Mouse (Mus musculus): Measurements from ENCODE around the gene Glyctk. TPM values are rescaled to one million over a fixed set of nuclear protein-coding genes. Genes with fewer than 3 reads are reported as not detected.

The Glyctk gene
- polyA plus RNA-seq (2015; fragmentation: Nextera tagmentation; extraction: Ambion mirVana), result 8.6 and 10.8 TPM in 2 replicates

DNA sequence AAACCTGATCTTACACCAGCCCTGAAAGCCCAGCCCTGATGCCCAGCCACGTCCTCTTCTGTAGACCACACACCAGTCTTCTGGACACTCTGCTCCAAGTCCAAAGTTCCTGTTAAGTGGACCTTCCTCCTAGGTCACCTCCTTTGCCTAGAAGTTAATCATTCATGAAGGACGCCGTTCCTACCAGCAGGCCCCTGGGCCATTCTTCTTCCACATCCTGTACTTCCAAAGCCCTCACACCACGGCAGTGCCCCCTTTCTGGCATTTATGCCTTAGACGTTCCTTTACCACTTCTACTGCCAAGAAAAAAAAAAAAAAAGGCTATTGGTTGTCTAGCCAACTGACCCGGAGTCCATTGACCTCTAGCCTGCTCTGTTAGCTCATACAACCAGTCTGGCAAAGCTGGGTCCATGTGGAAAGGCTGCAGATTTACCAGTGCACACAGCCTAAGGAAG, at the start of gene Glyctk:
Gene Glyctk, minus strand, starts transcription at position 102 of the 455 bp plus-strand sequence.
- H3K36me3 ChIP-seq (ENCODE audit: control insufficient read depth, insufficient read depth, low read length), result no peaks in the 10 kb centered on the region
- peak within 1 kb of the TSS; percentile 40 for H3K27ac ChIP-seq (ENCODE audit: low read length)
- peak; percentile 57 for ATAC-seq
- WGBS, result 65% methylated on average over 6 of the region's 6 CpGs
- H3K27me3 ChIP-seq (replicated peaks; ENCODE audit: control insufficient read depth, insufficient read depth, low read length), result no peaks in the 10 kb centered on the region
- H3K4me3 ChIP-seq (ENCODE audit: low read length), result no peak within 1 kb of the TSS
- H3K9ac ChIP-seq (ENCODE audit: low read depth, low read length), result no peak within 1 kb of the TSS
- H3K4me2 ChIP-seq (ENCODE audit: low read depth, low read length), result no peak within 1 kb of the TSS
- 0 out of 2 replicates have a peak, but pooled peaks cover 3% of the 10 kb centered on the region for H3K4me1 ChIP-seq (ENCODE audit: control insufficient read depth, insufficient read depth, low read length)
- no peaks in the 10 kb centered on the region for H3K9me3 ChIP-seq (ENCODE audit: control insufficient read depth, low read length)

DNA sequence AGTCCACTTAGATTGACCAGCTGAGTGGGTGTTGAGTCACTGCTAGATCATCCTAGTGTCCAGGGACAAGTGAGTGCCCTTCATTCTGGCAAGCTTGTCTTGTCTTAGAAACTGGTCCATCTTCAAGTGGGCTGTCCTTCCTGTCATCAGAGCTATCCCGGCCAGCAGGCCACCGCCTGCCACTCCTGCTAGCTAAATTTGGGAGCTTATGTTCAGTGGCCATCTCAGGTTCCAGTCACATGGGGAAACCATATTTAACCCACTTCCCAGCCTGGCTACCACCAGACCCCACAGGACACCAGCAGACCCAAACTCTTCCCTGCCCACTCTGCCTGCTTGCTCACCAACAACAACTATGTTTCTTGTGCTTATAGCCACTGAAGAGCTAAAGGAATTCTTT, 48.6 kb upstream of the Glyctk start:
- H3K36me3 ChIP-seq (ENCODE audit: control insufficient read depth, insufficient read depth, low read length), result peaks cover 3% of the 10 kb centered on the region; the same call in 1 of the 2 replicates
- no peak overlapping the region for H3K4me3 ChIP-seq (ENCODE audit: low read length)
- H3K9me3 ChIP-seq (ENCODE audit: control insufficient read depth, low read length), result no peaks in the 10 kb centered on the region
- H3K27ac ChIP-seq (ENCODE audit: low read length), result no peak overlapping the region
- H3K27me3 ChIP-seq (replicated peaks; ENCODE audit: control insufficient read depth, insufficient read depth, low read length), result no peaks in the 10 kb centered on the region
- no peak overlapping the region for H3K4me2 ChIP-seq (ENCODE audit: low read depth, low read length)
- no peak for ATAC-seq
- peaks cover 23% of the 10 kb centered on the region for H3K4me1 ChIP-seq (ENCODE audit: control insufficient read depth, insufficient read depth, low read length)
- H3K9ac ChIP-seq (ENCODE audit: low read depth, low read length), result no peak overlapping the region
- WGBS, result 83% methylated on average over 2 of the region's 2 CpGs

DNA sequence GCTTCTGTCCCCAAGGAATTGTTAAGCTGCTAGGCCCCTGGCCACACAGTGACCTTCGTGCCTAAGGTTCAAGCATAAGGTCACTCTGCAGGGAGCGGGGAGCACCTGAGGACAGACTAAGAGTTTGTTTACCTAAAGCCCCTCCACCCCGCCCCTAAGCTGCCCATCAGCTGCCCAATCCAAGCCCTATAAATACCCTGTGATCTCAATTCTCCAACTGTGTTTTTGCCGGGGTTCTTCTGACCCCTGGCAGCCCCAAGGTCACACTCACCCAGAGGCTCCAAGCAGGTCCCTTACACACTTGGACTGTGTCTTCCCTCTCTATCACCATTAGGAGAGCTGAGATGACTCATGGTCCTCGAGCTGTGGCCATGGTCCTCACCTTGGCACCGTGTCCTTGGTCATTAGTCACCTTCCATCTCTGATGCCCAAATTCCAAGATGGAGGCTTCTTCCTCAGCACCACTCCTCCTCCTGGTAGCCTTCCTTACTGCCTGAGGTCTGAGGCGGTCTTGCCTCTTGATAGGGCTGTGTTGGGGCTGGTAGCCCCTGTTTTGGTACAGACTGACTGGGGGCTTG, 47.9 kb upstream of the Glyctk start:
- Histone ChIP-seq H3K9me3 (ENCODE audit: control insufficient read depth, low read length) (no peaks in the 10 kb centered on the region), H3K27ac (ENCODE audit: low read length) (no peak overlapping the region), H3K36me3 (ENCODE audit: control insufficient read depth, insufficient read depth, low read length) (peaks cover 3% of the 10 kb centered on the region; the same call in 1 of the 2 replicates), H3K4me2 (ENCODE audit: low read depth, low read length) (no peak overlapping the region), H3K4me1 (ENCODE audit: control insufficient read depth, insufficient read depth, low read length) (peaks cover 20% of the 10 kb centered on the region), H3K4me3 (ENCODE audit: low read length) (no peak overlapping the region), H3K27me3 (replicated peaks; ENCODE audit: control insufficient read depth, insufficient read depth, low read length) (no peaks in the 10 kb centered on the region), H3K9ac (ENCODE audit: low read depth, low read length) (no peak overlapping the region)
- WGBS, result 78% methylated on average over 7 of the region's 7 CpGs
- ATAC-seq, result no peak

DNA sequence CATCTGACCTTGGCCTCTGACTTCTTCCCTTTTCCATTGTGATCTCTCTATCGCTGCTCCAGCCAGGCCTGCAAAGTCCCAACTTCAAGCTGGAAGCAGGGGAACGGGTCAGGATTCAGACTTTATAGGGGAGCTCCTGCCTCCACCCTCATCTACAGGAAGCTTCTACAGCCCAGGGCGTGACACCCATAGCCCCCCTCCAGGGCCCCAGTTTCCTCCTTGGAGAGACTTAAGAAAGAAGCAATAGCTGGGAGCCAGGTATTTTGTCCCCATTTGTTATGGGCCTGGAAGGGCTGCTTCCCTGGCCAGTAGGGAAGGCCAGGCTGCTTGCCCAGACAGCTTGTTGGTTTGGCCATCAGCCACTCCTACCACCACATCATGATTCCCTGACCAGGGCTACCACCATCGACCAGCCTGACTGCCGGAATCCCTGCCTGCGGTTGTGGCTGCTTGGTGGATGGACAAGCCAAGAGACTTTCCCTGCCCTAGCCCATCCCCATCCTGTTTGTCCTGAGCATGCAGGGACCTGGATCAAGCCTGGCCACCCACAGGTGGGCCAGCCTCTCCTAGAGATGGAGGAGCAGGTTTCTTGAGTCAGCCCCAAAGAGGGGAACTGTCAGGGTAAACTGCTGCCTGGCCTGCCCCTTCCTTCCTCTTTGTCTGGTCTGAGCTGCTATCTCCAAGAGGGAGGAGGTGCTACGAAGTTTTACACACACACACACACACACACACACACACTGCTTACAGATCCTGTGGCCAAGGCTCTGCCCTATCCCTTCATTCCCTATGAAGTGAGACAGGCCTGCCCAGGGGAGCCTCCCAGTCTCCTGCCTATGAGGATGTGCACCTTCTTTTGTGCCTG, 46.3 kb upstream of the Glyctk start:
- Histone ChIP-seq H3K4me2 (ENCODE audit: low read depth, low read length) (peak overlapping the region; percentile 77), H3K27ac (ENCODE audit: low read length) (peak overlapping the region; percentile 28), H3K9ac (ENCODE audit: low read depth, low read length) (peak overlapping the region; percentile 77), H3K4me3 (ENCODE audit: low read length) (peak overlapping the region; percentile 64), H3K36me3 (ENCODE audit: control insufficient read depth, insufficient read depth, low read length) (peaks cover 3% of the 10 kb centered on the region; the same call in 1 of the 2 replicates), H3K4me1 (ENCODE audit: control insufficient read depth, insufficient read depth, low read length) (peaks cover 24% of the 10 kb centered on the region), H3K9me3 (ENCODE audit: control insufficient read depth, low read length) (no peaks in the 10 kb centered on the region), H3K27me3 (replicated peaks; ENCODE audit: control insufficient read depth, insufficient read depth, low read length) (no peaks in the 10 kb centered on the region)
- 69% methylated on average over 7 of the region's 7 CpGs for WGBS
- no peak for ATAC-seq

DNA sequence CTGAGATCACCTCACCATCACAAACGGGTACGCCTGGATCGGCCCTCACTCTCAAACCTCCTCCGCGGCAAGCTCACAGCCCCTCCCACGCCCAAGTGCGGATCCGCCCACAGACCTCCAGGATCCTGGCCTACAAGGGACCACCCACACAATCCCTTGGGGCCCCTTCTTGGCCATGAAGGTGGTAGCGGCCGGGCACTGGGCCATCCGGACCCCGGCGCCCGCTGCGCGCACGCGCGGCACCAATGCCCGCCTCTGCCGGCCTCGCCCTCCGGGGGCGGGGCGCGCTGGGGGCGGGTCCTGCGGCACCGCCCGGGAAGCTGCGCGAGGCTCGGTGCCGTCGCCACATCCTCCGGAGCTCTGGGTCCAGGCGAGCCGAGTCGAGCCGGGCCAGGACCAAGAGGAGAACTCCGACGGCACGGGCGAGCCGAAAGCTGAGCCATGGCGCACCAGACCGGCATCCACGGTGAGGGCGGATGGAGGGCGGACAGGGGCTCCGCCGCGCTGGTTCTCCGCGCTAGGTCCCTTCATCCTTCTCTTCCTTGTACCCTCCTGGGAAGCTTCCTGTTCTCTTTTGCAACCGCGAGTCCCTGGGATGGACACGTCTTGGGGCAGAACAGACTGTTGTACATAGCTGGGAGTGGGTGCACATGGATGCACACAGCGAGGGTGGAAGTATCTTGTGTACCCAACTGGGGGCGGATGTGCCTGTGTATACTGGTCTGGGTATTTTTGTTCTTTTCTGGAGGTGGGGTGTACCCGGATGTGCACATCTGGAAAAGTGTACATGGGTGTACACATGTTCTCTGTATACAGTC, 45.1 kb upstream of the Glyctk start, which contains the start of gene Twf2:
Gene Twf2, plus strand, starts transcription at position 290 of the 818 bp plus-strand sequence.
- H3K36me3 ChIP-seq (ENCODE audit: control insufficient read depth, insufficient read depth, low read length), result peaks cover 2% of the 10 kb centered on the region; the same call in 1 of the 2 replicates
- no peaks in the 10 kb centered on the region for H3K27me3 ChIP-seq (replicated peaks; ENCODE audit: control insufficient read depth, insufficient read depth, low read length)
- 1% methylated on average over 53 of the region's 61 CpGs for WGBS
- peaks cover 30% of the 10 kb centered on the region for H3K4me1 ChIP-seq (ENCODE audit: control insufficient read depth, insufficient read depth, low read length)
- peak within 1 kb of the TSS; percentile 64 for H3K4me3 ChIP-seq (ENCODE audit: low read length)
- H3K9me3 ChIP-seq (ENCODE audit: control insufficient read depth, low read length), result no peaks in the 10 kb centered on the region
- peak within 1 kb of the TSS; percentile 77 for H3K9ac ChIP-seq (ENCODE audit: low read depth, low read length)
- peak within 1 kb of the TSS; percentile 77 for H3K4me2 ChIP-seq (ENCODE audit: low read depth, low read length)
- H3K27ac ChIP-seq (ENCODE audit: low read length), result peak within 1 kb of the TSS; percentile 74
- ATAC-seq, result peak; percentile 92

DNA sequence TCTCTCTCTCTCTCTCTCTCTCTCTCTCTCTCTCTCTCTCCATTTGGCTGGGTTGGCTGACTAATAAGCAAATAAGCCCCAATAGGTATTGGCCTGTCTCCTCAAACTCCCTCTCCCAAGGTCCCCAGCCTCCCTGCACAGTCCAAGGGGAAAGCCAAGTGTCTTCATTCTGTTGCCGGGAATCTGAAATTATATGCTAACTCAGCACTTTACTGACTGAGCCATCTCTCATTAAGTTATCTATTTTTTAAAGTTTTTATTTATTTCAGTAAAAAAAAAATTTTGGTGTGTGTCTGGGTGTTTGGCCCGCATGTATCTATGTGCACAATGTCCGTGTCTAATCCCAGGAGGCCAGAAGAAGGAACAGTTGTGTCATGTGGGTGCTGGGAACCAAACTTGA, 44.0 kb upstream of the Glyctk start:
- Histone ChIP-seq H3K27ac (ENCODE audit: low read length) (no peak overlapping the region), H3K9me3 (ENCODE audit: control insufficient read depth, low read length) (no peaks in the 10 kb centered on the region), H3K4me2 (ENCODE audit: low read depth, low read length) (peak overlapping the region; percentile 77; the same call in 1 of the 2 replicates), H3K36me3 (ENCODE audit: control insufficient read depth, insufficient read depth, low read length) (no peaks in the 10 kb centered on the region), H3K4me1 (ENCODE audit: control insufficient read depth, insufficient read depth, low read length) (peaks cover 34% of the 10 kb centered on the region), H3K4me3 (ENCODE audit: low read length) (peak overlapping the region; percentile 64; the same call in 1 of the 2 replicates), H3K27me3 (replicated peaks; ENCODE audit: control insufficient read depth, insufficient read depth, low read length) (no peaks in the 10 kb centered on the region), H3K9ac (ENCODE audit: low read depth, low read length) (no peak overlapping the region)
- no peak for ATAC-seq
- WGBS, result 82% methylated on average over 3 of the region's 3 CpGs

DNA sequence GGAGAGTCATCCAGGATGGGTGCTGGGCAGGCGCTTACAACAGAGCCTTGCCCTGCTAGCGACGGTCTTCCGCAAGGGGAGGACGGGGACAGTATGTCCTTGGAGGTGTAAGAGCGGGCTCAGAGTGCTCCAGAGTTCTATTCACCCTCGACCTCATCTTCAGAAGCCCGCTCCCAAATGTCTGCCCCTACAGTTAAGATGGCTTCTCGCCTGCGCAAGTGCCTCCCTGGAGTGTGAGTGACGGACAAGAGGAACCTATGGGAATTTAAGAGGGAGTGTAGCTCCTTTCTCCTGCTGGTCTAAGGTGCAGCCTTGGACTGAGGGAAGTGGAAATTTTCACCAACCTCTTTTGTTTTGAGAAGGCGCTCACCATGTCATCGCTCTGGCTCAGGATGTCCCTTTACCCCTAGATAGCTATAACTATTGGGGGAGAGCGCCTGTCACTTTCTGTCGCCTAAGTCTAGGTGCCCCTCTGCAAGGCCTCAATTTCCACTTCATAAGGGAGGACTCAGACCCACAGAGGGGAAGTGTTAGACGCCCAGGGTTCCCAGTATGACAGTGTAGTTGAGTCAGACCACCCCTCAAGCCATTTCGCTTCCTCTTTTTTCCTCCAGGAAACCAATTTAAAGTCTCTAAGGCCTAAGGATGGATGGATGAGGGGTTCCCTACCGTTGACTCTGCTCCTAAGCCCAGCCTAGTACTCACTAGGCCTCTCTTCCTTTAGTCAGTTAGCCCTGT, 41.8 kb upstream of the Glyctk start, which contains the start of gene Ppm1m:
Gene Ppm1m, minus strand, starts transcription at position 212 of the 738 bp plus-strand sequence.
- WGBS, result 52% methylated on average over 18 of the region's 18 CpGs
- H3K9me3 ChIP-seq (ENCODE audit: control insufficient read depth, low read length), result no peaks in the 10 kb centered on the region
- 0 out of 2 replicates have a peak, but pooled peaks cover 4% of the 10 kb centered on the region for H3K36me3 ChIP-seq (ENCODE audit: control insufficient read depth, insufficient read depth, low read length)
- H3K4me2 ChIP-seq (ENCODE audit: low read depth, low read length), result peak within 1 kb of the TSS; percentile 81
- peak within 1 kb of the TSS; percentile 66; the same call in 1 of the 2 replicates for H3K27ac ChIP-seq (ENCODE audit: low read length)
- H3K27me3 ChIP-seq (replicated peaks; ENCODE audit: control insufficient read depth, insufficient read depth, low read length), result no peaks in the 10 kb centered on the region
- ATAC-seq, result no peak
- H3K4me3 ChIP-seq (ENCODE audit: low read length), result peak within 1 kb of the TSS; percentile 72
- H3K9ac ChIP-seq (ENCODE audit: low read depth, low read length), result peak within 1 kb of the TSS; percentile 82
- H3K4me1 ChIP-seq (ENCODE audit: control insufficient read depth, insufficient read depth, low read length), result peaks cover 32% of the 10 kb centered on the region

DNA sequence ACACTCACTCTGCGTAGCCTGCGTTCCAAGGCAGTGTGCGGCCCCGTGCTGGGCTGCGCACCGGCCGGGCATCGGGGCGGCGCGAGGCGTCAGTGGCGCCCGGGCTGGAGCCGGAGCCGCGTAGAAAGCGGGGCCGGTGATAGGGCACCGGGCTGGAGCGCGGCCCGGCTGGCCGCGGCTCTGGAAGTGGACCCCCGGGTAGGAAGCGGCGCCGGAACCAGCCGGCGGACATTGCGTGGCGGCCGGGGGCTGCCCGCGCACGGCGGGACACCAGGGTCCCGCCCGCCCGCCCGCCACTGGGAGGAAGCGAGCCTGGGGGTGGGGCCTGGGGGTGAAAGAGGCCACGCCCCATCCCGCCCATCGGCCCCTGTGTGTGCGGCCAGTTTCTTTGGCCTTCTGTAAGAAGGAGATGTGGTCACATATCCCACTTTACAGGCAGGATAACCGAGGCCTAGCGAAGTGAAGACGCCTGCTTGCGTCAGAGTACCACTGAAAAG, 41.1 kb upstream of the Glyctk start:
- Histone ChIP-seq H3K4me1 (ENCODE audit: control insufficient read depth, insufficient read depth, low read length) (peaks cover 25% of the 10 kb centered on the region), H3K36me3 (ENCODE audit: control insufficient read depth, insufficient read depth, low read length) (0 out of 2 replicates have a peak, but pooled peaks cover 4% of the 10 kb centered on the region), H3K4me3 (ENCODE audit: low read length) (peak overlapping the region; percentile 72), H3K9me3 (ENCODE audit: control insufficient read depth, low read length) (no peaks in the 10 kb centered on the region), H3K9ac (ENCODE audit: low read depth, low read length) (peak overlapping the region; percentile 82), H3K27ac (ENCODE audit: low read length) (peak overlapping the region; percentile 66; the same call in 1 of the 2 replicates), H3K27me3 (replicated peaks; ENCODE audit: control insufficient read depth, insufficient read depth, low read length) (no peaks in the 10 kb centered on the region), H3K4me2 (ENCODE audit: low read depth, low read length) (peak overlapping the region; percentile 81)
- 1% methylated on average over 40 of the region's 51 CpGs for WGBS
- peak; percentile 55 for ATAC-seq

Data from intestine, embryonic 16.5 days (tissue).